Mouse (Mus musculus): ENCODE measurements around the gene Poc1a. TPM values are rescaled to one million over a fixed set of nuclear protein-coding genes. Genes with fewer than 3 reads are reported as not detected.

Gene Poc1a
- polyA plus RNA-seq (2015; fragmentation: Nextera tagmentation; extraction: Ambion mirVana): 29.5 and 32.0 TPM in 2 replicates

DNA sequence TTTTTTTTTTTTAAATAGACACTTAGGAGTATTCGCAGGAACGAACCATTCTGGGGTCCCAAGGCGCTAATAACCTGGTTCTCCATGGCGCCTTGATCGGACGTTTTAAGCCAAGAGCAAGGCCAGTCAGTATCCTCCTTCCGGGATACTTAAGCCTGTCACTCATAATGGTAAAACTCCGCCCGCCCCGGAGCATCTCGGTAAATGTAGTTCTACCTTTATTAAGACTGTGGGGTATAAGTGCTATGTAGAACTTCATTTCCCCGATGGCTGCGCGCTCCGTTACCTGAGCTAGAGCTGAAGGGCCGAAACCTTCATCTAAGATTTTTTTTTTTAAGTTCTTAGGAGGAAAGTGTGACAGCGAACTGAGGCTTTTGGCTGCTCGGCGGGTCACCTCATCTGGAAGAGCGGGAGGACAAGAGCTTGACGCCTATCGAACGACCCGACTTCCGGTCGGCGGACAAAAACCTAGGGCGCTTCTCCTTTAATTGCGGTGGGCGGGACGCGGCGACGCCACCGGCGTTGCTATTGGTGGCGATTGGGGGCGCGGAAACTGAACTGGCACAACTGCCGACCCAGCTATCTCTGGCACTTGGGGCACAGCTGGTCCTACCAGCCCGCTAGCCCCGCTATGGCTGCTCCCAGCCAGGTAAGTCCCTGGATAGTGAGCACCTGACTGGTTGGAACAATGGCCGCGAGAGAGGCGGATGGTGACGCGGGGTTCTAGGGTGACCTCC lies at the start of gene Poc1a:
TSS of gene Poc1a (plus strand) at position 254 of the 737 bp plus-strand sequence.
- no peaks in the 10 kb centered on the region for H3K27me3 ChIP-seq
- peaks cover 13% of the 10 kb centered on the region for H3K4me1 ChIP-seq
- H3K4me3 ChIP-seq: peak within 1 kb of the TSS; percentile 66
- H3K27ac ChIP-seq: peak within 1 kb of the TSS; percentile 73
- ATAC-seq (ENCODE audit: borderline replicate concordance, extremely low read depth, low FRiP score, low TSS enrichment): peak; percentile 97
- H3K4me2 ChIP-seq: peak within 1 kb of the TSS; percentile 84
- peaks cover 11% of the 10 kb centered on the region for H3K36me3 ChIP-seq
- under 1% methylated on average over 47 of the region's 47 CpGs for WGBS
- H3K9ac ChIP-seq: peak within 1 kb of the TSS; percentile 66
- H3K9me3 ChIP-seq: no peaks in the 10 kb centered on the region

DNA sequence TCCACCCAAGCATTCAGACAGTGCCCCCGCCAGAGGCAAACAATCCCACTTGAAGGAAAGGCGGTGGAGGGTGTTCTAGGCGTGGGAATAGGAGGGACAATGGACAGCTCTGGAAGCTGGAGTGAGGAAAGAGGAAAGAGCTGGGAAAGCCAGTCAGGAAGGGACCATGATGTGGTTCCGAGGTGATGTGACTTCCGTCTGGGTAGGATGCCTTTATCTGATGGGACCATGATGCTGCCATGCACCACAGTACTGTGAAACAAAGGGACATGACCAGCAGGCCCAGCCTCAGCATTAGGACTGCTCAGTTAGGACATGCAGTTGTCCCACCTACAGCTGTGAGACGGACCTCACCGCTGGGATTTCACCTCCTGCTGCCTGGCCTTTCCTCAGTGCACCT lies 49.6 kb upstream of the Poc1a start:
- Histone ChIP-seq H3K9ac (no peak overlapping the region), H3K4me2 (no peak overlapping the region), H3K36me3 (peaks cover 41% of the 10 kb centered on the region), H3K9me3 (no peaks in the 10 kb centered on the region), H3K27ac (no peak overlapping the region), H3K4me3 (no peak overlapping the region), H3K27me3 (no peaks in the 10 kb centered on the region), H3K4me1 (peaks cover 11% of the 10 kb centered on the region)
- ATAC-seq (ENCODE audit: borderline replicate concordance, extremely low read depth, low FRiP score, low TSS enrichment): no peak
- 73% methylated on average over 7 of the region's 7 CpGs for WGBS

DNA sequence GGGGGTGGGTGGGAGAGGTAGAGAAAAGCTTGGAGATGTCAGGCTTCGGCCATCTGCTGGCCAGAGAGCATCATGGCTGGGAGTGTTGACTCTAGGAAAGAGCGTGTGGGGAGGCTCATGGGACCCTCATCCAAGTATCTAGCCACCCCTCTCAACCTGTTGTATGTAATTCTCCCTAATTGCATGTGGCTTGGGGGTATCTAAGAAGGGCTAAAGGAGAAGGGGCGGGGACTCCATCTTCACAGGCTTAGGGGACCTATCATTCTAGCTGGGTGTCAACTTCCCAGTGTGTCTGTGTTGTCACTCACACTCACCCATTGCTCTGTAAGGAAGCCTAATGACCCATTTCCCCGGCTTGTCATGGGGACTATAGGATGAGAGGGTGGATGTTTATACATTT lies 49.0 kb upstream of the Poc1a start:
- Histone ChIP-seq H3K27ac (no peak overlapping the region), H3K9ac (no peak overlapping the region), H3K4me2 (no peak overlapping the region), H3K27me3 (no peaks in the 10 kb centered on the region), H3K4me3 (no peak overlapping the region), H3K36me3 (peaks cover 47% of the 10 kb centered on the region), H3K9me3 (no peaks in the 10 kb centered on the region), H3K4me1 (peaks cover 7% of the 10 kb centered on the region; the same call in 1 of the 2 replicates)
- no peak for ATAC-seq (ENCODE audit: borderline replicate concordance, extremely low read depth, low FRiP score, low TSS enrichment)
- 63% methylated on average over 4 of the region's 4 CpGs for WGBS

DNA sequence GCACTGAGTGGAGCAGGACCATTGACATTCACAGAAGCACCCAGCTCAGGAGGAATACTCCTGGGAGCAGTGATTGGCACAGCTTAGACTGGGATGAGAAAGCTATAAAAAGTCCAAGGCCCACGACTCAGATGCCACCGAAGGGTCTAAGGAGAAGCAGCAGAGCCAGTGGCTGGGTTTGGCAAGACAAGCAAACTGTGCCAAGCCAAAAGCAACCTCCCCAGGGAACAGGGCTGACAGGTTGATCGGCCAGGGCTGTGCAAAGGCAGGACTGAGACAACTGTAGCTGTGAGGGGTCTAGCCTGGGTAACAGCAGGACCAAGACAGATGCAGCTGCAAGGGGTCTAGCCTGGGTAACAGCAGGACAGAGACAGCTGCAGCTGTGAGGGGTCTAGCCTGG lies 47.9 kb upstream of the Poc1a start:
- WGBS: 94% methylated on average over 3 of the region's 3 CpGs
- Histone ChIP-seq H3K4me3 (no peak overlapping the region), H3K27ac (no peak overlapping the region), H3K4me2 (no peak overlapping the region), H3K4me1 (peaks cover 1% of the 10 kb centered on the region; the same call in 1 of the 2 replicates), H3K27me3 (no peaks in the 10 kb centered on the region), H3K9ac (no peak overlapping the region), H3K36me3 (peaks cover 59% of the 10 kb centered on the region), H3K9me3 (no peaks in the 10 kb centered on the region)
- no peak for ATAC-seq (ENCODE audit: borderline replicate concordance, extremely low read depth, low FRiP score, low TSS enrichment)

GRCm38 (mm10) chr9:106233953-106234352 lies 46.9 kb upstream of the Poc1a start:
- WGBS: 84% methylated on average over 6 of the region's 6 CpGs
- H3K36me3 ChIP-seq: peaks cover 69% of the 10 kb centered on the region
- no peak for ATAC-seq (ENCODE audit: borderline replicate concordance, extremely low read depth, low FRiP score, low TSS enrichment)

GRCm38 (mm10) chr9:106235194-106235830 lies 45.5 kb upstream of the Poc1a start:
- H3K9me3 ChIP-seq: no peaks in the 10 kb centered on the region
- no peak overlapping the region for H3K9ac ChIP-seq
- no peaks in the 10 kb centered on the region for H3K27me3 ChIP-seq
- no peak overlapping the region for H3K4me2 ChIP-seq
- H3K27ac ChIP-seq: no peak overlapping the region
- ATAC-seq (ENCODE audit: borderline replicate concordance, extremely low read depth, low FRiP score, low TSS enrichment): no peak
- no peak overlapping the region for H3K4me3 ChIP-seq
- no peaks in the 10 kb centered on the region for H3K4me1 ChIP-seq
- peaks cover 81% of the 10 kb centered on the region for H3K36me3 ChIP-seq
- WGBS: 86% methylated on average over 23 of the region's 23 CpGs

More at GRCm38 (mm10) chr9:106233953-106234352, 46.9 kb upstream of the Poc1a start:
- H3K4me3 ChIP-seq: no peak overlapping the region
- H3K4me1 ChIP-seq: no peaks in the 10 kb centered on the region
- H3K9ac ChIP-seq: no peak overlapping the region
- no peak overlapping the region for H3K4me2 ChIP-seq
- no peaks in the 10 kb centered on the region for H3K9me3 ChIP-seq
- H3K27ac ChIP-seq: no peak overlapping the region
- H3K27me3 ChIP-seq: no peaks in the 10 kb centered on the region

- no peak for ATAC-seq (ENCODE audit: borderline replicate concordance, extremely low read depth, low FRiP score, low TSS enrichment)
- no peak overlapping the region for H3K27ac ChIP-seq
- no peak overlapping the region for H3K9ac ChIP-seq
- H3K9me3 ChIP-seq: no peaks in the 10 kb centered on the region
- peaks cover 90% of the 10 kb centered on the region for H3K36me3 ChIP-seq
- H3K27me3 ChIP-seq: no peaks in the 10 kb centered on the region
- 88% methylated on average over 23 of the region's 23 CpGs for WGBS
- H3K4me1 ChIP-seq: no peaks in the 10 kb centered on the region
- H3K4me3 ChIP-seq: no peak overlapping the region
- H3K4me2 ChIP-seq: no peak overlapping the region
These were observed 44.6 kb upstream of the Poc1a start for GRCm38 (mm10) chr9:106236156-106236817.

- Histone ChIP-seq H3K4me3 (no peak overlapping the region), H3K4me1 (no peaks in the 10 kb centered on the region), H3K9me3 (no peaks in the 10 kb centered on the region), H3K4me2 (no peak overlapping the region), H3K36me3 (peaks cover 96% of the 10 kb centered on the region), H3K27me3 (no peaks in the 10 kb centered on the region), H3K27ac (no peak overlapping the region), H3K9ac (no peak overlapping the region)
- 56% methylated on average over 3 of the region's 3 CpGs for WGBS
- no peak for ATAC-seq (ENCODE audit: borderline replicate concordance, extremely low read depth, low FRiP score, low TSS enrichment)
These were observed 44.0 kb upstream of the Poc1a start for GRCm38 (mm10) chr9:106236818-106237211.

- Histone ChIP-seq H3K4me3 (no peak overlapping the region), H3K9me3 (no peaks in the 10 kb centered on the region), H3K36me3 (peaks cover 98% of the 10 kb centered on the region), H3K4me1 (no peaks in the 10 kb centered on the region), H3K9ac (no peak overlapping the region), H3K4me2 (no peak overlapping the region), H3K27me3 (no peaks in the 10 kb centered on the region), H3K27ac (no peak overlapping the region)
- WGBS: 79% methylated on average over 8 of the region's 8 CpGs
- ATAC-seq (ENCODE audit: borderline replicate concordance, extremely low read depth, low FRiP score, low TSS enrichment): no peak
These were observed 43.5 kb upstream of the Poc1a start for GRCm38 (mm10) chr9:106237401-106237800.

GRCm38 (mm10) chr9:106237878-106238277 lies 43.0 kb upstream of the Poc1a start:
- 92% methylated on average over 10 of the region's 10 CpGs for WGBS
- no peak for ATAC-seq (ENCODE audit: borderline replicate concordance, extremely low read depth, low FRiP score, low TSS enrichment)
- Histone ChIP-seq H3K27me3 (no peaks in the 10 kb centered on the region), H3K9me3 (no peaks in the 10 kb centered on the region), H3K27ac (no peak overlapping the region), H3K4me2 (no peak overlapping the region), H3K9ac (no peak overlapping the region), H3K4me3 (no peak overlapping the region), H3K4me1 (no peaks in the 10 kb centered on the region), H3K36me3 (peaks cover 98% of the 10 kb centered on the region)

DNA sequence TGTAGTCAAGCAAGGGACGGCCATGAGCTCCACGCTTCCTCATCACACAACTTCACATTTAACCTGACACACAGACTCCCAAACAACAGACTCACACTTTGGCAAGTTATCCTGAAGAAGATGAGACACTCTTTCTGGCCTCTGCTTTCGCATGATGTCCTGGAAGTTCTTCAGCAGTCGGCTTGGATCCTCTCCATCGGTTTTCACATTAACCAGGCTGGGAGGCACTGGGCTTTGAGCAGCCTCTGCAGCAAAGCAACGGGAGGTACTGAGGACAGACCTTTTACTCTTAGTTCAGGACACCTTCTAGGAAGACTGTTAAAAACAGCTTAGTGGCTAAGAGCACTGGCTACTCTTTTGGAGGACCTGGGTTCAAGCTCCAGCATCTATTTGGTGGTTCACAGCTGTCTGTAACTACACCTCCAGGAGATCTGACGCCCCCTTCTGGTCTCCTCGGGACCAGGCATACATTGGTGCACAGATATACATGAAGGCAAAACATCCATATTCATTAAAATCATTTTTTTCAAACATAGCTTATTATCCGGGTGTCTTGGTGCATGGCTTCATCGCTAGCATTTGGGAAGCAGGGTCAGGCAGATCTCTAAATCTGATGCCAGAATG lies 39.2 kb upstream of the Poc1a start:
- Histone ChIP-seq H3K36me3 (peaks cover 63% of the 10 kb centered on the region), H3K4me1 (peaks cover 17% of the 10 kb centered on the region), H3K4me3 (no peak overlapping the region), H3K27me3 (no peaks in the 10 kb centered on the region), H3K4me2 (no peak overlapping the region), H3K27ac (no peak overlapping the region), H3K9ac (no peak overlapping the region), H3K9me3 (no peaks in the 10 kb centered on the region)
- ATAC-seq (ENCODE audit: borderline replicate concordance, extremely low read depth, low FRiP score, low TSS enrichment): no peak
- 84% methylated on average over 10 of the region's 10 CpGs for WGBS

Measured in lung, embryonic 15.5 days (tissue).